Mouse (Mus musculus) liver, embryonic 14.5 days (tissue): ENCODE results near the gene Unc45a. TPM values are rescaled to one million over a fixed set of nuclear protein-coding genes. Genes with fewer than 3 reads are reported as not detected.

Experiments
- ATAC-seq: fragments of 200-750 bp; cut with Nextera tagmentation; 2 replicates; pipeline ENCODE4 v1.8.0; 2017; ENCODE audit warnings: moderate number of reproducible peaks, mild to moderate bottlenecking, moderate library complexity; ENCODE audit not compliant: insufficient read depth
- DNase-seq, 3 experiments: peaks; one replicate each; pipeline ENCODE4 v3.0.0-alpha.2; 2012 to 2013; ENCODE audit warnings: low read depth in 3 of 3, low spot score in 3 of 3
- H3K27ac ChIP-seq: fragments of 300-500 bp; sonication (generic); 2 replicates; pipeline ENCODE4 v1.5.1; 2014; ENCODE audit warnings: moderate library complexity, mild to moderate bottlenecking, control low read depth, inconsistent platforms
- H3K27me3 ChIP-seq: fragments of 300-500 bp; sonication (generic); 2 replicates; pipeline ENCODE4 v1.6.1; 2014; ENCODE audit warnings: mild to moderate bottlenecking, low read length, moderate library complexity; ENCODE audit not compliant: control insufficient read depth, insufficient read depth
- H3K36me3 ChIP-seq: fragments of 300-500 bp; sonication (generic); replicated peaks from 2 replicates; pipeline ENCODE4 v1.6.1; 2014; ENCODE audit warnings: low read depth; ENCODE audit not compliant: control insufficient read depth, insufficient read depth
- H3K4me1 ChIP-seq, 2 experiments: fragments of 200-500 bp in 1 of 2; fragments of 300-500 bp in 1 of 2; sonication (generic) in 1 of 2; replicated peaks; 2 replicates each; pipeline ENCODE4 v1.6.1; 2012 to 2014; ENCODE audit warnings: antibody characterized with exemption in 1 of 2, inconsistent platforms in 1 of 2, low read length in 1 of 2; ENCODE audit not compliant: control insufficient read depth in 2 of 2, insufficient read depth in 2 of 2
- H3K4me2 ChIP-seq: fragments of 300-500 bp; sonication (generic); 2 replicates; pipeline ENCODE4 v1.6.1; 2014; ENCODE audit warnings: low read depth, mild to moderate bottlenecking, control low read depth, moderate library complexity
- H3K4me3 ChIP-seq, 2 experiments: fragments of 200-500 bp in 1 of 2; fragments of 300-500 bp in 1 of 2; sonication (generic) in 1 of 2; 2 replicates each; pipeline ENCODE4 v1.5.1; 2012 to 2014; ENCODE audit warnings: low read depth in 2 of 2, low read length in 2 of 2, mild to moderate bottlenecking in 2 of 2, control low read depth in 1 of 2, inconsistent platforms in 1 of 2, moderate library complexity in 1 of 2; ENCODE audit not compliant: insufficient read depth in 1 of 2
- H3K9ac ChIP-seq: fragments of 300-500 bp; sonication (generic); replicated peaks from 2 replicates; pipeline ENCODE4 v1.6.1; 2014; ENCODE audit warnings: mild to moderate bottlenecking, control low read depth, moderate library complexity
- H3K9me3 ChIP-seq: fragments of 300-500 bp; sonication (generic); 2 replicates; pipeline ENCODE4 v1.6.1; 2016; ENCODE audit warnings: low read length, mixed read lengths; ENCODE audit not compliant: control insufficient read depth
- CTCF ChIP-seq: IDR thresholded peaks from 2 replicates; pipeline ENCODE4 v1.5.1; 2016; ENCODE audit warnings: antibody characterized with exemption, low read depth, control low read depth
- EP300 ChIP-seq: IDR thresholded peaks from 2 replicates; pipeline ENCODE4 v1.6.1; 2016; ENCODE audit warnings: antibody characterized with exemption, low read depth
- WGBS: fragments of 180-500 bp; shearing (Covaris S2); extraction: QIAGEN DNeasy Blood & Tissue Kit; methylation state at CpG from one replicate; pipeline ENCODE4 v1.1.7; 2014; ENCODE audit not compliant: insufficient replicate concordance; 5-methylcytosine and 5-hydroxymethylcytosine counted together
- polyA plus RNA-seq, 2 experiments: library from polyadenylated mRNA; depleted of rRNA in 1 of 2; stranded (reverse) in 1 of 2; unstranded in 1 of 2; fragments of >200 nt; fragmentation: Nextera tagmentation in 1 of 2; extraction: Ambion mirVana in 1 of 2; gene quantifications; 2 replicates each; pipeline versions ENCODE4 v1.2.1 to v1.2.3; 2012 to 2014

Gene Unc45a
- polyA plus RNA-seq, 2 experiments: 5.6 to 7.1 TPM

- H3K4me3 ChIP-seq: no peak overlapping the region
- TF ChIP-seq EP300 (no peak), CTCF (no peak)
- no peaks in the 10 kb centered on the region for H3K9me3 ChIP-seq
- WGBS: 49% methylated on average over 3 of the region's 3 CpGs
- peaks cover 23% of the 10 kb centered on the region for H3K27me3 ChIP-seq
- H3K4me1 ChIP-seq: peaks cover 0 to 10% of the 10 kb centered on the region in 2 experiments; a peak in 2 of 4 replicates
- no peak overlapping the region for H3K27ac ChIP-seq
- H3K9ac ChIP-seq: no peak overlapping the region
- ATAC-seq: no peak
- H3K4me2 ChIP-seq: no peak overlapping the region
- H3K36me3 ChIP-seq: no peaks in the 10 kb centered on the region
- DNase-seq: no peak
Measured at GRCm38 (mm10) chr7:80372166-80372565, 31.4 kb upstream of the Unc45a start.

DNA sequence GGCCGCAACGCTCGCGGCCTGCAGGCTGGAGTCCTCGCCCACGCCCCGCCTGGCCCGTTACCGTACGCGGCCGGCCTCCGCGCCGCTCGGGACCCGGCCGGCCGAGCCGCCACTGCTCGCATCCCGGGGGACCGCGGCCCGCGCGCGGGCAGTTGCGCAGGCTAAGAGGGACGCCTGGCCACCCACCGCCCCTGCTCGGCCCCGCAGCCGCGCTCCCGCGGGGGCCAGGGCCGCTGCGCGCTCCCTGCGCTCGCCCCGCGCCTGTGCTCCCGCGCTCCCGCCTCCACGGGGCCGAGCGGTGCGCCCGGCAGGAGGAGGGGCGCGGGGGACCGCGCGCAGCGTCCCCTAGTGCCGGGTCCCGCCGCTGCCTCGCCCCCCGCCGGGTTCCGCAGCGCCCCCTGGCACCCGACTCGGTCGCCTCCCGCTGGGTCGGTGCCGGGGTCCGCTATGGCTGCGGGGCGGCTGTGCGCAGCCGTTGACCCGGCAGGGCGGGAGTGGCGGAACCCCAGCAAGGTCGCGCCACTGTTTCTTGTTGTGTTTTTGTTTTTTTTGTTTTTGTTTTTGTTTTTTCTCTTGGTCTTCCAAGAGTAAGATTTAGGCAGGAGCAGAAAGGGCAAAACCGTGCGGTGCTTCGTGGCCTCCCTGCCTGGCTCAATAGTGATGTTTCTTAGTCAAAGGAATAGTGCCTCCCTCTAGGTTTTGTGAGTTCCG lies 30.4 kb upstream of the Unc45a start, which contains the start of gene Man2a2:
Man2a2 (minus strand) TSS at position 335 of the 711 bp plus-strand sequence.
- peaks cover 0 to 10% of the 10 kb centered on the region in 2 experiments; a peak in 2 of 4 replicates for H3K4me1 ChIP-seq
- H3K36me3 ChIP-seq: no peaks in the 10 kb centered on the region
- DNase-seq: peak in 1 of 3 experiments; percentile 24
- TF ChIP-seq CTCF: peak; percentile 31
- TF ChIP-seq EP300: no peak
- WGBS: 1% methylated on average over 62 of the region's 86 CpGs
- H3K27ac ChIP-seq: no peak within 1 kb of the TSS
- peak within 1 kb of the TSS; percentile 49 to 65 for H3K4me3 ChIP-seq
- peak within 1 kb of the TSS; percentile 71 for H3K4me2 ChIP-seq
- H3K27me3 ChIP-seq: peaks cover 23% of the 10 kb centered on the region
- H3K9ac ChIP-seq: peak within 1 kb of the TSS; percentile 33; the same call in 1 of the 2 replicates
- H3K9me3 ChIP-seq: no peaks in the 10 kb centered on the region
- ATAC-seq: peak; percentile 61

DNA sequence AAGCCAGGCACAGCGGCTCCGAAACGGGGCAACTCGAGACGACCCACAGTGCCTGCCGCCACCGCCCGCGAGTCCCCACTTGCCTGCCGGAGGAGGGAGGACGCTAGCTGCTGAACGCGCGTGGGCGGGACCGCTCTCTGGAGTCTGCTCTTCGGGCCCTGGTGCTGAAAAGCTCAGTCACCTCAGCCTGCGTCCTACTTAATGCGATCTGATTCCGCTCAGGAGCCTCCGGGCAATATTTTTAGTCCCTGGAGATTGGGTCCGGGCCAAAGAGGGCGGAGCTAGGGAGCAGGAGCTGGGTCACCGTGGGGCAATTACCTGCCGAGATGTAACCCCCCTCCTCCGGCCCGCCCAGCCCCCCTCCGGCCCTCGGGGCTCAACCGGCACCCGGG lies 29.8 kb upstream of the Unc45a start:
- peak in 1 of 3 experiments; percentile 17 for DNase-seq
- Histone ChIP-seq H3K27me3 (peaks cover 23% of the 10 kb centered on the region), H3K27ac (no peak overlapping the region), H3K4me1 (peaks cover 0 to 10% of the 10 kb centered on the region in 2 experiments; a peak in 2 of 4 replicates), H3K4me2 (peak overlapping the region; percentile 71), H3K4me3 (peak overlapping the region; percentile 49 to 65), H3K9me3 (no peaks in the 10 kb centered on the region), H3K36me3 (no peaks in the 10 kb centered on the region), H3K9ac (no peak overlapping the region)
- ATAC-seq: peak; percentile 53
- TF ChIP-seq EP300: no peak
- no peak for TF ChIP-seq CTCF
- 0% methylated on average over 31 of the region's 31 CpGs for WGBS

DNA sequence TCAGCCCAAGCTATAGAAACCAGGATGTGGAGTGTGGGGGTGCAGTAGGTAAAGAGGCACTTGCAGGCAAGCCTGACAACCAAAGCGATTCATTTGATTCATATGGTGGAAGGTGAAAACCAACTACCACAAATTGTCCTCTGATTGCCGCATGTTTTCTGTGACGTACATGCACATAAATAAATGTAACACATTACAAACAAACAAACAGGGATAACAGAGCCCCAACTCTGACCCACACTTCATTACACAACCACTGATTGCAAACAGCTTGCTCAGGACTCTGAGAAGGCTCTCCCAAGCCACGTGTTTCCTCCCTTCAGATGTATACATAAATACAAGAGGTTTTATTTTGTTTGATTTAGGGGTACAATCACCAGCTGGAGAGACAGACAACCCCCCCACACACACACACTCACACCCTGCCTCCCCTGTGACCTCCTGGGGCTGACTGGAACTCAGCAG lies 29.2 kb upstream of the Unc45a start:
- TF ChIP-seq EP300 (no peak), CTCF (no peak)
- DNase-seq (no peak), ATAC-seq (no peak)
- Histone ChIP-seq H3K9ac (no peak overlapping the region), H3K27ac (no peak overlapping the region), H3K4me3 (peak overlapping the region; percentile 49 to 65; a peak in 3 of 4 replicates), H3K36me3 (no peaks in the 10 kb centered on the region), H3K9me3 (no peaks in the 10 kb centered on the region), H3K27me3 (peaks cover 23% of the 10 kb centered on the region), H3K4me1 (peaks cover 0 to 7% of the 10 kb centered on the region in 2 experiments; a peak in 1 of 4 replicates), H3K4me2 (peak overlapping the region; percentile 71)
- 35% methylated on average over 4 of the region's 4 CpGs for WGBS

DNA sequence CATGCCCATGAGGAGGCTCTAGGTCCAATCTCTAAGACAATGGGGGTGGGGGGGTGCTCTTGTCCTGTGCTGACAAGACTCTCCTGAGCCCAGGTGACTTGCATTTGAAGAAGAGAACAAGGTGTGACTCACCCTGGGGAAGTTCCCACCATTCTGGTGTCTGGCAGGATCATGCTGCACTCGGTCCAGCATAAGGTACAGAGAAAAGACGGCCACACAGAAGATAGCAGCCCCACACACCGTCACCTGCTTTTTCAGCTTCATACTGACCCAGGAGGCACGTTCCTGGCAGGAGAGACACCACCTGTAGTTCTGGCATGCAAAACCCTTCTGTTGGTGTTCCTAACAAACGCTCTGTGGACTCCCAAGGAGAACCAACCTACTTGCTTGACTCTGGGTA lies 28.7 kb upstream of the Unc45a start:
- H3K4me1 ChIP-seq: peaks cover 0 to 7% of the 10 kb centered on the region in 2 experiments; a peak in 1 of 4 replicates
- no peak overlapping the region for H3K4me3 ChIP-seq
- H3K36me3 ChIP-seq: no peaks in the 10 kb centered on the region
- H3K4me2 ChIP-seq: peak overlapping the region; percentile 71
- ATAC-seq (no peak), DNase-seq (no peak)
- H3K27ac ChIP-seq: no peak overlapping the region
- no peaks in the 10 kb centered on the region for H3K9me3 ChIP-seq
- WGBS: 47% methylated on average over 5 of the region's 5 CpGs
- H3K27me3 ChIP-seq: peaks cover 23% of the 10 kb centered on the region
- TF ChIP-seq EP300 (no peak), CTCF (no peak)
- H3K9ac ChIP-seq: no peak overlapping the region
